Mouse (Mus musculus) Patski (cell line): ENCODE data around the gene Prima1. TPM values are rescaled to one million over a fixed set of nuclear protein-coding genes. Genes with fewer than 3 reads are reported as not detected.

Source experiments
- ATAC-seq: fragments of 100-300 bp; one replicate; pipeline ENCODE4 v1.8.0; 2021
- CTCF ChIA-PET: fragments of 350-600 bp; sonication (Branson Sonifier 250); formaldehyde crosslinking; loops from one replicate; lab custom pipeline; 2022; ENCODE audit warnings: inconsistent platforms; lab: Charles Lee
- POLR2A ChIA-PET: fragments of 350-600 bp; sonication (Branson Sonifier 250); formaldehyde crosslinking; loops from one replicate; lab custom pipeline; 2022; ENCODE audit warnings: antibody characterized with exemption, inconsistent platforms; lab: Charles Lee
- DNase-seq: peaks from one replicate; pipeline ENCODE4 v3.0.0-alpha.2; 2011; ENCODE audit warnings: low read depth, low spot score
- H3K27me3 ChIP-seq: fragments of 371-371 bp; one replicate; pipeline ENCODE4 v1.5.1; 2021
- CTCF ChIP-seq: fragments of 100-300 bp; IDR thresholded peaks from one replicate; pipeline ENCODE4 v1.5.1; 2021
- in situ Hi-C: fragments of 300-500 bp; cut with MboI; formaldehyde crosslinking; loops from 3 replicates; pipeline ENCODE4 v1.11.1; 2018; ENCODE audit warnings: low pct_unique_long_range_greater_than_20kb, mixed read lengths
- polyA plus RNA-seq: library from polyadenylated mRNA; unstranded; gene quantifications from one replicate; pipeline ENCODE4 v1.2.3, GENCODE M21; 2021

Gene Prima1
- polyA plus RNA-seq, 1 experiment from 2014 or later = 0.28 TPM

DNA sequence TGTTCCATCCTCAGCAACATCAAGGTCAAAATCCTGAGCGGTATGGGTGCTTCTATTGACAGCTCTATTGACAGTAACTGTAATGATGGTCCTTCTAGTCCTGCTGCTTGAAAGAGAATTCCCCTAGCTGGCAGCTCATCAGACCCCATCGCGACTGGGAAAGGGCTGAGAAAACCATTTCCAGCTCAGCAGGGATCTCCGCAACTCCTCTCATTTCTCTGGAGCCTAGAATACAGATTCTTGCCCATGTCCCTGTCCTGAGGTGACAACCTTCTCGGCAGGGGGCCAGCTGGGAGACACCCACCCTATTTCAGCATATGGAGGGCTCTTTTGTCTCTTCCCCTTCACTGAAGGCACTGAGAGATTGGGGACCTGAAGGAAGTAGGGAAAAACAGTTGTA, 49.0 kb downstream of the Prima1 start:
- CTCF ChIA-PET = interaction anchor here (1.0 kb wide), 1 partner anchor 10 kb away, joined by 3 read pairs; no protein-coding TSS in a partner anchor
- DNase-seq = no peak
- in situ Hi-C loops = no loop called here
- ATAC-seq = no peak
- TF ChIP-seq CTCF = no peak
- H3K27me3 ChIP-seq = peaks cover 7% of the 10 kb centered on the region
- POLR2A ChIA-PET = no interaction called here

DNA sequence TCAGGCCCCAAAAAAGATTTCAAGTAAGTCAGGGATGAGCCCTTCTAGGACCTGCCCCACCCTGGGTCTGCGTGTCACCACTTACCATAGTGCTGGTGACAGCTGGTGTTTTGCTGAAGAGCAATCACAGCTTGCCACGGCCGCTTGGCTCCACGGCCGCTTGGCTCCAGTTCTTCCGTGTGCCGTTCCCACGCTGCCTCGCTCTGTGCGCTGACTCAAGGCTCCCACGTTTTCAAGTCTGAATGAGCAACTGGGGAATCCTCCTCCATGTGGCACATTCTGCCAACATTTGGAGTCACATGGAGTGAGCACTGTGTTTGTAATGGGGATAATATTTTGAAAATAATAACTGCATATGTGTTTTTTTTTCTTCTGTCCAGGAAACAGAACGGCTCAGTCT, 52.2 kb downstream of the Prima1 start:
- DNase-seq (no peak), ATAC-seq (no peak)
- in situ Hi-C loops = no loop called here
- no peak for TF ChIP-seq CTCF
- ChIA-PET POLR2A (no interaction called here), CTCF (interaction anchor here (1.4 kb wide), 1 partner anchor 8 kb away, joined by 3 read pairs; no protein-coding TSS in a partner anchor)
- peaks cover 7% of the 10 kb centered on the region for H3K27me3 ChIP-seq

GRCm38 (mm10) chr12:103188223-103188622, 53.7 kb downstream of the Prima1 start:
- TF ChIP-seq CTCF = no peak
- ChIA-PET CTCF (interaction anchor here (1.4 kb wide), 1 partner anchor 9 kb away, joined by 3 read pairs; no protein-coding TSS in a partner anchor), POLR2A (no interaction called here)
- DNase-seq (no peak), ATAC-seq (no peak)
- H3K27me3 ChIP-seq = peaks cover 12% of the 10 kb centered on the region
- in situ Hi-C loops = no loop called here

- ChIA-PET CTCF (interaction anchor here (1.9 kb wide), 1 partner anchor 41 kb away, joined by 4 read pairs; no protein-coding TSS in a partner anchor), POLR2A (no interaction called here)
- no peak for DNase-seq
- ATAC-seq = no peak
- TF ChIP-seq CTCF = no peak
- peaks cover 12% of the 10 kb centered on the region for H3K27me3 ChIP-seq
- in situ Hi-C loops = no loop called here
Observed at GRCm38 (mm10) chr12:103187020-103187419, 54.9 kb downstream of the Prima1 start.

DNA sequence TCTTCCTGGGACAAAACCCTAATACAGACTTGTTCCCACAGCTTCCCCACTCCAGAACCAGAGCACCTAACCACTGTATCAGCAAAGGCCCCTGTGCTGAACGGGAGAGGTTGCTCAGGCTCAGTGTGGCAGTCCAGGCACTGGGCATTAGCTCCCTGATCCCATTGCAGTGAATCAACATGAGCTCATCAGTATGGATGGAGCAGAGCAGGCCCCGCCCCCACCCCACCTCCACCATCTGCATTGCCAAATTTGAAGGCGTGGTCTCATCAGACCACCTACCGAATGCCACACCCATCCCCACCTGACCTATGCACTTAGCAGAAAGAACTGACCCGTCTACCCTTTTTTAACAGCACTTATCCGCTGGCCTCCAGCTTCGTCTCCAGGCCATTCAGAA, 58.9 kb downstream of the Prima1 start:
- DNase-seq = no peak
- TF ChIP-seq CTCF = no peak
- in situ Hi-C loops = no loop called here

DNA sequence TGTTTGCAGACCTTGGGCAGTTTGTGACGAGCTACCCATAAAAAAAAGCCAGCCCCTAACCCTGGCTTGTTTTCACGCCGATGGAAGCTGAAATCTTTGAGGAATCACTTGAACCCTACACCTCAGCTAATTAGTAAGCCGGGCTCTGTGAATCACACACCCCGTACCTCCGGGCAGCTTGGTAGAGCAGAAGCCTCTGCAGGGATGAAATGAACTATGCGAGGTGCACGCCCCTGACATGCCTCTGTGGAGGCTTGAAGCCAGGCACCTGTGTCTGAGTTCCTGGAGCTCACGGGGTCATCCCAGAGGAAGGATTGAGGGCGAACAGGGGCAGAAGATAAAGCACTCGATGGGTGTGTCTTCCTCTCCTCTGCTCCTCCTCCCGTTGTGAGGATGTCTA, 73.1 kb downstream of the Prima1 start:
- ATAC-seq (no peak), DNase-seq (no peak)
- in situ Hi-C loops = no loop called here
- TF ChIP-seq CTCF = no peak
- H3K27me3 ChIP-seq = peaks cover 16% of the 10 kb centered on the region
- CTCF ChIA-PET = no interaction called here
- POLR2A ChIA-PET = no interaction called here

More for the DNA sequence above, 58.9 kb downstream of the Prima1 start:
- CTCF ChIA-PET = interaction anchor here (1.0 kb wide), 1 partner anchor 40 kb away, joined by 4 read pairs; no protein-coding TSS in a partner anchor
- ATAC-seq = no peak
- peaks cover 13% of the 10 kb centered on the region for H3K27me3 ChIP-seq
- POLR2A ChIA-PET = no interaction called here

GRCm38 (mm10) chr12:103164101-103165030, 77.6 kb downstream of the Prima1 start:
- ATAC-seq (no peak), DNase-seq (no peak)
- in situ Hi-C loops = no loop called here
- no peak for TF ChIP-seq CTCF
- ChIA-PET POLR2A (no interaction called here), CTCF (no interaction called here)
- peaks cover 16% of the 10 kb centered on the region for H3K27me3 ChIP-seq

DNA sequence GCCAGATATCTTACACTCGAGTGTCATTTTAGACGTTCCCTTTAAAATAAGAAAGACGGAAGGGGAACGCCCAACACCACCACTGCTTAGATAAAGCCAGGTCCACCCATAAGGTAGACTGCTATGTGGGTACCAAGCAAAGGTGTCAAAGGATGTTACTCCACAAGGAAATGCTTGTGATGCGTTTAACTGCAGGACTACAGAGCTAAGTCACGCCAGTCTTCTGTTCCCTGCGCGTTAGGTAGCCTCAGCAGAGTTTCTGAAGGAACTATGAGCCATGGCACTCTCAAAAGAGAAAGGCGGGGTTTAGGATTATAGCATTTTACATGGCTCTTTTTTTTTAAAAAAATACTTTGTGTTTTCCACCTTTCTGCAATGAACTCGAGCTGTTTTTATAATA, 78.4 kb downstream of the Prima1 start:
- H3K27me3 ChIP-seq = peaks cover 19% of the 10 kb centered on the region
- ATAC-seq = no peak
- TF ChIP-seq CTCF = no peak
- CTCF ChIA-PET = no interaction called here
- POLR2A ChIA-PET = no interaction called here
- in situ Hi-C loops = no loop called here
- DNase-seq = no peak

DNA sequence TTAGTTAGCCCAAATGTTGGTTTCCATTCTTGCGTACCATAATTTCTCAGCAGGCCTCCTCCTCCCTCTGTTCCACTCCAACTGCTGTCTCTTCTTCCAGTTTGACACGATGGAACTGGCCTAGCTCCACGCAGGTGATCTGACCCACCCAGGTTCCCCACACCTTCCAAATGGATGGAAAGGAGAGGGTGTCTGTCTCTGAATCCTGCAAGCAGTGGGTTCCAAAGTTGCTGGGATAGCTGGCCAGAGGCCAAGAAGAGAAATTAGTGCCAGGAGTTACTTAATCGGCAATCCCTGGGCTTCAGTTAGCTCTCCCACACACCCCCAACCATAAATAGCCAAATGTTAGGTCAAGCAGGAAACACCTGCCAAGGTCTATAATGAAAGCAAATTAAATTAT, 81.2 kb downstream of the Prima1 start:
- TF ChIP-seq CTCF = no peak
- CTCF ChIA-PET = no interaction called here

GRCm38 (mm10) chr12:103159016-103159415, 82.9 kb downstream of the Prima1 start:
- DNase-seq (no peak), ATAC-seq (no peak)
- no peak for TF ChIP-seq CTCF
- ChIA-PET POLR2A (no interaction called here), CTCF (no interaction called here)
- in situ Hi-C loops = no loop called here
- H3K27me3 ChIP-seq = peaks cover 4% of the 10 kb centered on the region

More for the DNA sequence above, 81.2 kb downstream of the Prima1 start:
- ATAC-seq (no peak), DNase-seq (no peak)
- POLR2A ChIA-PET = no interaction called here
- H3K27me3 ChIP-seq = peaks cover 16% of the 10 kb centered on the region
- in situ Hi-C loops = no loop called here
